Comparison of ENCODE assay signal across 8 mouse cellular contexts in genomic region chr10:82690494-82690893, GRCm38 (mm10). TPM values are rescaled to one million over a fixed set of nuclear protein-coding genes. Genes with fewer than 3 reads are reported as not detected.
A peak's percentile ranks its signal among the peaks of the same experiment; 100 is the strongest.
DNase-seq lines count a peak whose midpoint lies in the region; ATAC-seq lines count a peak whose summit lies in the region.

Glt8d2 (minus strand) TSS chr10:82690650.

- H3K4me1 ChIP-seq in forebrain, embryonic 11.5 days (replicated peaks; ENCODE audit: control insufficient read depth, insufficient read depth, low read length): peaks cover 3% of the 10 kb centered on the region; the same call in 1 of the 2 replicates
- H3K4me1 ChIP-seq in heart, embryonic 14.5 days (ENCODE audit: control insufficient read depth in 2 of 2, insufficient read depth in 2 of 2, low read length in 2 of 2): peaks cover 8 to 10% of the 10 kb centered on the region in 2 experiments
- H3K4me1 ChIP-seq in lung, embryonic 15.5 days: peaks cover 16% of the 10 kb centered on the region

- H3K27me3 ChIP-seq in forebrain, embryonic 11.5 days (ENCODE audit: control insufficient read depth, insufficient read depth, low read length): no peaks in the 10 kb centered on the region
- no peaks in the 10 kb centered on the region for H3K27me3 ChIP-seq in heart, embryonic 14.5 days (ENCODE audit: control insufficient read depth, insufficient read depth, low read length)
- no peaks in the 10 kb centered on the region for H3K27me3 ChIP-seq in lung, embryonic 15.5 days

- no peaks in the 10 kb centered on the region for H3K36me3 ChIP-seq in forebrain, embryonic 11.5 days (ENCODE audit: control insufficient read depth, insufficient read depth, low read length)
- H3K36me3 ChIP-seq in heart, embryonic 14.5 days (ENCODE audit: control insufficient read depth, insufficient read depth, low read length): no peaks in the 10 kb centered on the region
- no peaks in the 10 kb centered on the region for H3K36me3 ChIP-seq in lung, embryonic 15.5 days

- no peak within 1 kb of the TSS for H3K27ac ChIP-seq in forebrain, embryonic 11.5 days (ENCODE audit: low read depth, low read length)
- peak within 1 kb of the TSS; percentile 33 to 53; a peak in 3 of 4 replicates for H3K27ac ChIP-seq in heart, embryonic 14.5 days (replicated peaks in 1 of 2; ENCODE audit: control insufficient read depth in 1 of 2, insufficient read depth in 1 of 2, low read depth in 2 of 2, low read length in 2 of 2)
- peak within 1 kb of the TSS; percentile 66 for H3K27ac ChIP-seq in lung, embryonic 15.5 days

- 7% methylated on average over 14 of the region's 14 CpGs for WGBS in forebrain, embryonic 11.5 days
- WGBS in heart, embryonic 14.5 days: 4% methylated on average over 14 of the region's 14 CpGs
- under 1% methylated on average over 14 of the region's 14 CpGs for WGBS in lung, embryonic 15.5 days

- H3K9me3 ChIP-seq in forebrain, embryonic 11.5 days (ENCODE audit: control insufficient read depth, low read length): no peaks in the 10 kb centered on the region
- H3K9me3 ChIP-seq in heart, embryonic 14.5 days (ENCODE audit: control insufficient read depth, low read length): no peaks in the 10 kb centered on the region; the same call in 1 of the 2 replicates
- no peaks in the 10 kb centered on the region for H3K9me3 ChIP-seq in lung, embryonic 15.5 days

- peak; percentile 72 for DNase-seq in adrenal gland, postnatal 14 days
- DNase-seq in forebrain, embryonic 11.5 days (ENCODE audit: low spot score): peak; percentile 69
- peak; percentile 25 to 48 for DNase-seq in kidney, postnatal 25 days
- DNase-seq in ovary, postnatal 14 days (ENCODE audit: low spot score): peak; percentile 32
- no peak for DNase-seq in thymus, postnatal 0 days (ENCODE audit: low spot score)
- DNase-seq in cerebellum, postnatal 36 days: no peak

- peak within 1 kb of the TSS; percentile 27 for H3K4me2 ChIP-seq in forebrain, embryonic 11.5 days (ENCODE audit: low read depth, low read length, severe bottlenecking)
- peak within 1 kb of the TSS; percentile 59 for H3K4me2 ChIP-seq in heart, embryonic 14.5 days (ENCODE audit: low read length)
- peak within 1 kb of the TSS; percentile 52 for H3K4me2 ChIP-seq in lung, embryonic 15.5 days

- no peak; the same call in 1 of the 2 replicates for ATAC-seq in forebrain, embryonic 11.5 days (replicated peaks; ENCODE audit: low FRiP score)
- no peak; the same call in 1 of the 2 replicates for ATAC-seq in heart, embryonic 14.5 days (ENCODE audit: insufficient number of reproducible peaks, insufficient read depth, low FRiP score, low read depth)
- peak; percentile 82; the same call in 1 of the 2 replicates for ATAC-seq in lung, embryonic 15.5 days (ENCODE audit: borderline replicate concordance, extremely low read depth, low FRiP score, low TSS enrichment)

- H3K9ac ChIP-seq in forebrain, embryonic 11.5 days (ENCODE audit: low read length): no peak within 1 kb of the TSS; the same call in 1 of the 2 replicates
- peak within 1 kb of the TSS; percentile 64 for H3K9ac ChIP-seq in heart, embryonic 14.5 days (ENCODE audit: low read length)
- H3K9ac ChIP-seq in lung, embryonic 15.5 days: peak within 1 kb of the TSS; percentile 28

- H3K4me3 ChIP-seq in forebrain, embryonic 11.5 days (ENCODE audit: low read depth, low read length): no peak within 1 kb of the TSS
- peak within 1 kb of the TSS; percentile 28 to 29 for H3K4me3 ChIP-seq in heart, embryonic 14.5 days (ENCODE audit: control insufficient read depth in 1 of 2, insufficient read depth in 1 of 2, low read depth in 1 of 2, low read length in 2 of 2)
- H3K4me3 ChIP-seq in lung, embryonic 15.5 days: peak within 1 kb of the TSS; percentile 22

RNA-seq across cellular contexts. Expression of gene Glt8d2, which starts in this region (rescaled TPM):
- 2.3 and 2.8 TPM in 2 replicates for total RNA-seq in adrenal gland, postnatal 14 days (2021)
- polyA plus RNA-seq in forebrain, embryonic 11.5 days (2014; fragmentation: Nextera tagmentation; extraction: Ambion mirVana): 2.1 and 2.8 TPM in 2 replicates
- polyA plus RNA-seq in heart, embryonic 14.5 days (2014; fragmentation: Nextera tagmentation; extraction: Ambion mirVana): 3.5 and 3.9 TPM in 2 replicates
- polyA plus RNA-seq in lung, embryonic 15.5 days (2015; fragmentation: Nextera tagmentation; extraction: Ambion mirVana): 3.0 and 3.9 TPM in 2 replicates
- polyA plus RNA-seq in thymus, postnatal 0 days (2015; fragmentation: Nextera tagmentation; extraction: Ambion mirVana): 3.7 and 3.8 TPM in 2 replicates

Comparison
In these comparisons a context has a peak if more than half of its experiments do, and no peak if none do; other contexts are left out.
1. DNase-seq: peak in adrenal gland, postnatal 14 days (single experiment), forebrain, embryonic 11.5 days (single experiment), kidney, postnatal 25 days (2 of 2) and ovary, postnatal 14 days (single experiment); none in thymus, postnatal 0 days (single experiment) and cerebellum, postnatal 36 days (0 of 2).
2. Peak in every context shown above with its lines, with median percentiles within 50 percentile points of each other: H3K4me2 ChIP-seq.